Mouse (Mus musculus) brown adipose tissue, adult 24 weeks (tissue): Measurements from ENCODE around the gene Irf2. TPM values are rescaled to one million over a fixed set of nuclear protein-coding genes. Genes with fewer than 3 reads are reported as not detected.

Experiments
- H3K27ac ChIP-seq: fragments of 200-500 bp; replicated peaks from 2 replicates; pipeline ENCODE4 v1.5.1; 2012; ENCODE audit warnings: low read depth, mild to moderate bottlenecking, low read length
- H3K4me1 ChIP-seq: fragments of 200-500 bp; 2 replicates; pipeline ENCODE4 v1.6.1; 2012; ENCODE audit warnings: low read length, mixed read lengths; ENCODE audit not compliant: control insufficient read depth, insufficient read depth, insufficient read length
- H3K4me3 ChIP-seq: fragments of 200-500 bp; 2 replicates; pipeline ENCODE4 v1.5.1; 2012; ENCODE audit warnings: low read depth, mild to moderate bottlenecking, low read length, moderate library complexity; ENCODE audit not compliant: insufficient read depth
- polyA plus RNA-seq: library from polyadenylated mRNA; stranded (reverse); fragments of >200 nt; gene quantifications from 2 replicates; pipeline ENCODE4 v1.2.4, GENCODE M21; 2012; ENCODE audit not compliant: missing spikeins, insufficient read depth, insufficient read length

The Irf2 gene
- polyA plus RNA-seq, 1 experiment, result 32.7 TPM

DNA sequence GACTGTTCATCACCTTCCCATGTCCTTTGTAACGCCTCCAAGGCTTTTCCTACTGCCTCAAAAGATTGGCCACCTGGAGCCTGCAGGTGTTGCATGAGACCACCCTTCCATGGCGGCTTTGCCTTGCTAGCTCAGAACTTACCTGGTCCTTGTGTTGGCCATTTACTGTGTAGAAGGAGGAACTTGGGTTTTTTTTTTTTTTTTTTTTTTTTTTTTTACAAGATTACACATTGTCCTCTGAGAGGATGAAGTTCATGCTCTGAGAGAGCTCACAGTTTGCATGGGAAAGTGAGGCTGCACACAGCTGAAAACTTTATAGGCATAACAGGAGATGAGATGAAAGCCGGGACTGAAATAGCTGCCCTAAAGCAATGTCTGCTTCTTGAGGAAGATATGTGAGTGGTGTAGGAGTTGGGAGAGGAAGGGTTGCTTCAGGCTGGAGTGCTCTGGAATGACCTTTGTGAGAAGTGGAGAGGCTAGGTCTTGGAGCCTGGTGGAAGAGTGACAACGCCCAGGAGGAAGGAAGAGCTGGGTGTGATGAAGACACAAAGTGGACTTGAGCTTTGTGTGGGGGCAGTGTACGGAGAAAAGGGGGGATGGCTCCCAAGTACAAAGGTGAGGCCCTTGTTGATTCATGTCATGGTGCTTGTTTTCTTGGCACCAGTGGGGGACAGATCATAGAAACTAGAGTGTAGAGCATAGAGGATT is 52.3 kb downstream of the Irf2 start:
- peaks cover 21% of the 10 kb centered on the region for H3K4me1 ChIP-seq
- H3K27ac ChIP-seq, result peak overlapping the region; percentile 45; the same call in 1 of the 2 replicates
- H3K4me3 ChIP-seq, result no peak overlapping the region

GRCm38 (mm10) chr8:46792653-46793052 is 53.1 kb downstream of the Irf2 start:
- Histone ChIP-seq H3K4me3 (no peak overlapping the region), H3K27ac (peak overlapping the region; percentile 43), H3K4me1 (peaks cover 21% of the 10 kb centered on the region)

DNA sequence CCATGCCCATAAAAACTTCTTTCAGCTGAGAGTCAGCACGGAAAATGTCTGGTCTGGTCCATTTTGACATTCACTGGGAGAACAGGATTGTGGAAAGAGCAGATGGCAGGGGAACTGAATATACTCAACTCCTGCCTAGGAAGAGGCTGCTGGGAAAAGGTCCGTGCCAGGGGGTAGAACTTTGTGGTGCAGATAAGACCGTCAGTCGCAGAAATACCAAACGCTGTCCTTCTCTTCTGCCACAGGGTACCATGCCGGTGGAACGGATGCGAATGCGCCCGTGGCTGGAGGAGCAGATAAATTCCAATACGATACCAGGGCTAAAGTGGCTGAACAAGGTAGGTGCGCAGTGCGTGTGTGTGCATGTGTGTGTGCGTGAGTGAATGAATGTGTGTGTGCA is 53.7 kb downstream of the Irf2 start:
- Histone ChIP-seq H3K4me1 (peaks cover 21% of the 10 kb centered on the region), H3K4me3 (no peak overlapping the region), H3K27ac (peak overlapping the region; percentile 39; the same call in 1 of the 2 replicates)

DNA sequence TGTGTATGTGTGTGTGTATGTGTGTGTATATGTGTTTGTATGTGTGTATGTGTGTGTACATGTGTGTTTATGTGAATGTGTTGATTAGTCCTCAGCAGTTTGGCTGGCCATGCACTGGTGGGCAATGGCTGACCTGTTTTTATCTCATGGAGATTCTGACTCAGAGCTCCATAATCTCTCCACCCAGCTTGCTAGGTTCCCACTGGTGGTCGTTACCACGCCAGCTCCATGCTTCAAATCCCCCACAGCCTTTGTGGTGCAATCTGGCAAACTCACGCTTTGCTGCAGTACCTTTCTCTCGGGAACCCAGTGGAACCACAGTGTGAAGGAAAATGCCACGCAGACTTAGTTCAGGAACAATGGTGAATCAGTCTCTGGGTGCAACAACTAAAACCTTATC is 54.8 kb downstream of the Irf2 start:
- Histone ChIP-seq H3K4me1 (peaks cover 20% of the 10 kb centered on the region), H3K27ac (no peak overlapping the region), H3K4me3 (no peak overlapping the region)

DNA sequence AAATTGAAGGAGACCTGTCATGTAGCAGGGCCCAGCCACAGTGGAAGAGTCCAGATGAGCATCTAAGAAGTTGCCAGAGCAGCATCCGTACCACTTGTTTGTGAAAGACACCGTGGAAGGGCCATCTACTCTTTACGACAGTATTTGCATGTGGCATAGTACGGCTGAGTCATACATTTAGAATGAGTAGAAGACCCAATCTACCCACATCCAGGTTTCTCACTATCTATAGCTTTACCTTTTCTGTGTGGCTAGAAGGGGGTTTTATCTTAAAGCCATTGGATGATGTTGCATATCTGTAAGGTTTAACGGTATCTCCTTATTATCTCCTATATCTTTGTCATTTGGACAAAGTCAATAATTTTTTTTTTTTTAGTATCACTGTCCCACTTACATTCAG is 59.7 kb downstream of the Irf2 start:
- Histone ChIP-seq H3K4me1 (peaks cover 12% of the 10 kb centered on the region), H3K27ac (no peak overlapping the region), H3K4me3 (no peak overlapping the region)

DNA sequence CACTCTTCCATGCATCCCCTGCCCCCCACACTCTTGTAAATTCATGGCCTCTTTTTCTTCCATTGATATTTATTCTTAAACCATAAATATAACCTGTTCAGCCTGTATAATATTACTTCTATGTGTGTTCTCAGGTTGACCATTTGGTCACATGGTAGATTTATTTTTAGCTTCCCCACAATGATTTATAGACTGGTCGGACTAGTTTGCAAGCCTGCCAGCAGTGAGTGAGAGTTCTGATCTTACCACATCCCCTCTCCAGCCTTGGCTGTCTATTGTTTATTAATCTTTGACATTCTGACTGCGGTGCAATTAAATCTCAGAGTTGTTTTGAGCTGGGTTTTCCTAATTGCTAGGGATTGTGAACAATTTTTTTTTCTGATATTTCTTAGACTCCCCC is 60.2 kb downstream of the Irf2 start:
- Histone ChIP-seq H3K4me3 (no peak overlapping the region), H3K27ac (no peak overlapping the region), H3K4me1 (peaks cover 12% of the 10 kb centered on the region)

DNA sequence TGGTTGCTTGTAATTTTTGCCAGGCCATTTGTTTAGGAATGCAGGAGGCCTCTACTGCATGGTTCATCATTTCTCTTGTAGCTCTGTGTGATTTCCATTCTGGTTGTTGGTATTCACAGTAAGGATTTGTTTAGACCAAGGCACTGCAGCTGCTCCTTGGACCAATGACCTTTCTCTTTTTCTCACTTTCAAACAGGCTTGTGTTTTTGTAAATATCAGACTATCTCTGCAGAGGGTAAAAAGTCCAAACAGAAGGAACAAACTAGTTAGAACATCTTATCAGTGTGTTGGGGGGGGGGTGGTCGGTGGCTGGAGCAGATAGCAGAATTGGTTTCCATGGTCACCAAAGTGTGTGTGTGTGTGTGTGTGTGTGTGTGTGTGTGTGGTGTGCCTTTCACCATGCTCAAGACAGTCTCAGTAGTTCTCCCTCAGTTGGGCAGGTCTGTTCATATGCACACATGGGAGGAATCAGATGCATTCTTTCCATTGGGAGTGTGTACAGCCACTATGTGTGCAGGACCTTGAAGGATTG is 61.7 kb downstream of the Irf2 start:
- Histone ChIP-seq H3K27ac (no peak overlapping the region), H3K4me3 (no peak overlapping the region), H3K4me1 (peaks cover 12% of the 10 kb centered on the region)

DNA sequence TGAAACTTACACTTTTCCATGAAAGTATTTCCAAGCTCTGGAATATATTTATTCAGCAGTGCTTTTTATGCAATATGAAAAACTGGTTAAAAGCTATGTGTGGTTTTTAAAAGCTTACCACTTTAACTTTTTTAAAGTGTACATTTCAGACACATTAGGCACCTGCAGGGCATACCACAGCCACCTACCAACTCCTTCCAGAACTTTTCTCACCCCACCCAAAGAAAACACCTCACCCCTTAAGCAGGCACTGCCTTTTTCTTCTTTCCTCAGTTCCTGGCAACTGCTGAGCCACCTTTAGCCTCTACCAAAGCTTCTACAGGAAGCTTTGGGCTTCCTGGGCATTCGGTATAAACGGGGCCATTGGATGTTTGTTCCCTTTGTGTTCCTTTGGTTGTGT is 62.5 kb downstream of the Irf2 start:
- no peak overlapping the region for H3K4me3 ChIP-seq
- peaks cover 12% of the 10 kb centered on the region for H3K4me1 ChIP-seq
- no peak overlapping the region for H3K27ac ChIP-seq

DNA sequence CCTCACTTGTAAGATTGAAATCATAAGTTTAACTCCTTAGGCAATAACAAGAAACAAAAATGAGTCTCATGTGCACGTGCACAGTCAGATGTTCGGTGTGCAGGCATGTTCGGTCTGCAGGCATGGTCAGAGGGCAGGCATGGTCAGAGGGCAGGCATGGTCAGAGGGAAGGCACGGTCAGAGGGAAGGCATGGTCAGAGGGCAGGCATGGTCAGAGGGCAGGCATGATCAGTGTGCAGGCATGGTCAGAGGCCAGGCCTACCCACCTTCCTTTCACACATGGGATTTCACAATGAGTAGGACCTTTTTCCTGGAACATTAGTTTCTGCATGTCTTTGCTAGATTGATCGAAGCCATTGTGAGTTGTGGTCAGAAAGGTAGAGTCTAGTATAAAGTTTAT is 65.2 kb downstream of the Irf2 start:
- H3K4me3 ChIP-seq, result no peak overlapping the region
- H3K27ac ChIP-seq, result no peak overlapping the region
- peaks cover 9% of the 10 kb centered on the region for H3K4me1 ChIP-seq

DNA sequence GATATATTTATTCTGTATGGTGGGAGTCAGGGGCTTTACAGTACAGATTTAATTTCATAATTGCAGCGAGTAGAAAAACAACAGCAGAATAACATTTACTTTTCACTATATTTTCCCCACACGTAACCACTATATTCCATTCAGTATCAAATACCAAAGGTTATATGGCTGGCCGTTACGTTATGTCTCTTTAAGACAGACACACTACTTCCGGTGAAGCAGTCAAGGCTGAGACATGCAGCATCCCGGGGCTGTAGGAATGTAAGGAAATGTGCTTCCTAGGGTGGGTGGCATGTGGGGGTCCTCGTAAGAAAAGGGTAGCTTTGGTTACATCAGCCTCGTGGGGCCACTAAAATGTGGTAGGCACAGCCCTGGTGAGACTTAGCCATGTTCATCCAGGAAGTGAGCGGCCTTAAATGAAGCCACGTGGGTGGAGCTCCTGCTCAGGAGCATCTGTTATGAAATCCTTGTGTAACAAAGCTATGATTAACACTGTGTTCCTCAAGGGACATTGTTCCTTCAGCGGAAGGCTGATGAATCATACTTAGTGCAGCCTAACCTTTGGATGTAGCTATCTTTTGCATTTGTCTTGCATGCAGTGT is 71.6 kb downstream of the Irf2 start:
- Histone ChIP-seq H3K4me1 (peaks cover 4% of the 10 kb centered on the region; the same call in 1 of the 2 replicates), H3K4me3 (0 out of 2 replicates have a peak overlapping the region, but pooled peaks have one; percentile 8), H3K27ac (peak overlapping the region; percentile 6; the same call in 1 of the 2 replicates)

DNA sequence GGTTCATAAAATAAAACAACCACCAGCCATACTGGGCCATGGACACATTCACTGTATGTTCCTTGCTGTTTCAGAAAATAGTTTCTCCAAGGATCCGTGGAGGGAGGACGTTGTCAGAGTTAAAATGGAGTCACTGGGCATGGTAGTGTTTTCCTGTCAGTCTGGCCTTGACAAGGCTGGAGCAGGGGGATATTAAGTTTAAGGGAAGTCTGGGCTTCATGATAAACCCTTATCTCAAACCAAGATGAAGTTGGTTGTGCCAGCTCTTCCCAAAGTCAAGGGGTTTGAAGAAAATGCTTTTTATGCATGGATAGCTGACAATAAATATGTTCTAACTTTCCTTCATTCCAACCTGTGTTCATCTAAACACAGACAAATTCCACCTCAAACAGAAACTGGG is 72.4 kb downstream of the Irf2 start:
- 0 out of 2 replicates have a peak overlapping the region, but pooled peaks have one; percentile 14 for H3K27ac ChIP-seq

DNA sequence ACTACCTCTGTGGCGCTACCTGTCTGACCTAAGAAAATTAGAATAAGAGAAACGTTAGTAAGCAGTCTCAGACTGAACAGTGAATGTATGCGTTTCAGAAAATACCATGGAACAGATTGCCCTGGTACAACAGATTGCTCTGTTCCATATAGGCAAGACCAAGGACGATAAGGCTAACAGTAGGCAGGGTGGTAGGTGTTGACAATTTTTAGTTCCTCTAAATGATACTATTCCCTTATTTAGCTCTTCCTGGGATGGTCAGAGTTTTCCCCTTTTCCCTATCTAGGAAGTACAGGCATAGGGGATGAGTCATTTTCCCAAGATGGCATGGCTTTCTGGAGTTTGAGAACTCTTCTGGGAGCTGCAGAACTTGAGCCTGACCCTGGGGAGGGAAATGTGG is 73.4 kb downstream of the Irf2 start:
- Histone ChIP-seq H3K4me3 (no peak overlapping the region), H3K4me1 (peaks cover 11% of the 10 kb centered on the region), H3K27ac (no peak overlapping the region)

More for the DNA sequence above, 72.4 kb downstream of the Irf2 start:
- Histone ChIP-seq H3K4me3 (no peak overlapping the region), H3K4me1 (peaks cover 7% of the 10 kb centered on the region)

DNA sequence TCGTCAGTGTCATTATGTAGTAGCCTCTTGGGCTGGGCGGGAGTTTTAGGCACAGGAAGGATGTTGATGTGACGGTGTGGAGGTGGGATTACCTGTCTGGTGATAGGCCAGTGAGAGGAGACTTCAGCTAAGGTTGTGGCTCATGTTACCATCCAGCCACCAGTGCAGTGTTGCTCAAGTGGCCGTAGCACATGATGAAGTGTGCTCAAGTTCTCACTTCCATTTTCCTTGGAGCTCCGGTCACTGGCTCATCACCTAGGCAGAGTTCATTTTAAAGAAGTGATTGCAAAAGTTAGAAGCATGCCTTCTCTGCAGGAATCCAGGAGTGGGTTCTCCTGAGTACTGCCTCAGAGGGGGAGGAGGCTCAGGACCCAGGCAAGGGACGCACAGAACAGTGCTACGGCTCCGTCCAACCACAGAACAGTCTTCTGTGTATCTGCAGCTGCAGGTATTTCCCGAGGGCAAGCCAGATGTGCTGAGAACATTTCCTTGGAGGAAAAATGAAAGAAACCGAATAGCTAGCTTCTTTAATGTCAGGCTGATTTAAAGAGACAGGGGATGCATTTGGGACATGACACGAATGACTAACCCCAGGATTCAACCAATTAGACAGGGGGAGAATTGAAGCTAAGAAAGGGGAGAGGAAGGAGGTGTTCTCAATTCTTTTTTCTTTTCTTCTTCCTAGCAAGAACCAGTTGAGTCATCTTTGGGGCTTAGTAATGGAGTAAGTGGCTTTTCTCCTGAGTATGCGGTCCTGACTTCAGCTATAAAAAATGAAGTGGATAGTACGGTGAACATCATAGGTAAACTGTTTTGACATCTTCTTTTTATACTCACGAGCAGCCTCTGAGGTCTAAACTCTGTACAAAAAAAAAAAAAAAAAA is 78.8 kb downstream of the Irf2 start:
- Histone ChIP-seq H3K4me1 (peaks cover 9% of the 10 kb centered on the region), H3K27ac (no peak overlapping the region), H3K4me3 (no peak overlapping the region)

- Histone ChIP-seq H3K4me3 (no peak overlapping the region), H3K27ac (no peak overlapping the region), H3K4me1 (peaks cover 9% of the 10 kb centered on the region)
Measured at GRCm38 (mm10) chr8:46818990-46819288, 79.4 kb downstream of the Irf2 start.

DNA sequence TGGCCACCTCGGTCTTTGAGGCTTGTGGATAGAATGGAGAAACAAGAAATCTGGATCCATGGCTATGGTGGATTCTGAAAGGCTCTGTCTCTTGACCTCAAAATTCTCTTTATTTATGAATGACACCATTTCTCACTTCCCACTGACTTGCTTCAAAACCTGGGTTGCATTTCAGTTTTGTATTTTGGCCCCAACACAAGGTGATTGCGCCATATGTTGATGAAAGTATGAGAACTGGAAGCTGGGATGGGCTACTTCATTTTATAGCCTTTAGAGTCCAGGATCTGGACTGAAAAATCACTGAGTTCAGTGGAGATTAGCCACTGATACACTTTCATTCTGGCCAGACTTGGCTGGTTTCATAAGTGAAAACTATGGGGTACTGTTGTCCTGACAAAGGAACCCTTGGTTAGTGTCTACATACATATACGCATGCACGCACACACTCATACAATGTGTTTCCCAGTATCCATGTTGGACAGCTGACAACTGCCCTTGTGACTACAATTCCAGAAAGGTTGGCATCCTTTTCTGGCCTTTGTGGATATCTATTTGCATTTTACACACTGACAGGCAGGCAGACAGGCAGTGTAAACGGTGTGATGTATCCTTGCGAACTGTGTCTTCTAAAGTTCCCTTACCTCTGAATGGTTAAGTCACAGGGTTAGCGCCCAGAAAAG is 89.3 kb downstream of the Irf2 start:
- Histone ChIP-seq H3K4me1 (peaks cover 11% of the 10 kb centered on the region), H3K27ac (no peak overlapping the region)

More for the DNA sequence above, 89.3 kb downstream of the Irf2 start:
- H3K4me3 ChIP-seq, result no peak overlapping the region
